Mouse (Mus musculus) heart, adult 8-10 months (tissue): ENCODE measurements around the gene Hoxd13. TPM values are rescaled to one million over a fixed set of nuclear protein-coding genes. Genes with fewer than 3 reads are reported as not detected.

Source experiments
- DNase-seq: peaks from one replicate; pipeline ENCODE4 v3.0.0; 2022; ENCODE audit warnings: low spot score
- total RNA-seq, 4 experiments: library from RNA; stranded (reverse); gene quantifications; 2 replicates each; pipeline ENCODE4 v1.2.4; 2022

The Hoxd13 gene
- total RNA-seq, 4 experiments from 2014 or later = not detected

- DNase-seq = no peak
Measured at GRCm38 (mm10) chr2:74661685-74662084, 6.4 kb upstream of the Hoxd13 start.

DNA sequence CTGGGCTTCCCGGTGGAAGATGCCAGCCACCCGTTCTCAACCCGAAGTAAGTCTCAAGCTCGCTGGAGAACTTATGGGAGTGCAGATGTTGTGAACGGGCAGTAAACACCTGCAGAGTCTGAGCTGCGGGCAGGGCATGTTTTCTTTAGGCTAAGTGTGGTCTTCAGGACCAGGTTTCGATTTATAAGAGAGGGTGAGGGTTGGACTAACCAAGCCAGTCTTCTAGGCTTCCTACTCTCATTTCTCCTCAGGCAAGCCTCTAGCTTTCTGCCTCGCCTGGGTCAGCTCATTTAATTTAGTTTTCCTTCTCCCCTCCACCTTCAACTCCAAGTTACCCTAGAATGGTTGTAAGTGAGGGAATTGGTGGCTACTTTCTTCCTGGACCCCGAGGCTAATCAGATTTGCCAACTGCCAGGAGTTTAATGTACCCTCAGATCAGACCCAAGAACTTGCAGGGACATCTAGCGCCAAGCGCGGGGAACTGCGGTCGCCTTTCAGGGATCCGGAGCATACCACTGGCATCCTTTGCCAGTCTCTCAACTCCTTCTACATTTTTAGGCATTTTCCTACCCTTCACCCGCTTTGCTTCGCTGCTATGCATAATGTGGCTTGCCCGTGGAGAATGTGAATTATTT lies 4.7 kb upstream of the Hoxd13 start:
- DNase-seq = no peak

GRCm38 (mm10) chr2:74666411-74666810 lies 1.7 kb upstream of the Hoxd13 start:
- no peak for DNase-seq

- no peak for DNase-seq
Measured at GRCm38 (mm10) chr2:74667191-74667841, 794 bp upstream of the Hoxd13 start.

DNA sequence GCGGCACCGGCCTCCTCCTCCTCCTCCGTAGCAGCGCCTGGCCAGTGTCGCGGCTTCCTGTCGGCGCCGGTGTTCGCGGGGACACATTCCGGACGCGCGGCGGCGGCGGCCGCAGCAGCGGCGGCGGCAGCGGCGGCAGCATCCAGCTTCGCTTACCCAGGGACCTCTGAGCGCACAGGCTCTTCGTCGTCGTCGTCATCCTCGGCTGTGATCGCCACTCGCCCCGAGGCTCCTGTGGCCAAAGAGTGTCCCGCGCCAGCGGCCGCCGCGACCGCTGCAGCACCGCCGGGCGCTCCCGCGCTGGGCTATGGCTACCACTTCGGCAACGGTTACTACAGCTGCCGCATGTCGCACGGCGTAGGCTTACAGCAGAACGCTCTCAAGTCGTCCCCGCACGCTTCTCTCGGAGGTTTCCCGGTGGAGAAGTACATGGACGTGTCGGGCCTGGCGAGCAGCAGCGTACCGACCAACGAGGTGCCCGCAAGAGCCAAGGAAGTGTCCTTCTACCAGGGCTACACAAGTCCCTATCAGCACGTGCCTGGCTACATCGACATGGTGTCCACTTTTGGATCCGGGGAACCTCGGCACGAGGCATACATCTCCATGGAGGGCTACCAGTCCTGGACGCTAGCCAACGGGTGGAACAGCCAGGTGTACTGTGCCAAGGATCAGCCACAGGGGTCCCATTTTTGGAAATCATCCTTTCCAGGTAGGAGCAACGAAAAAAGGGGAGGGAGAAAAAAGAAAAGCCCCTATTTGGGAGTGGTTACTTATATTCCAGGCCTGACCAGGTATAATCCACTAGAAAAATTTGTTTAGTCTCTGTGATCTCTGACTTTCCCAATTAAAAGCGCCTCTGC lies 490 bp downstream of the Hoxd13 start:
- DNase-seq = no peak

GRCm38 (mm10) chr2:74669230-74669578 lies 1.1 kb downstream of the Hoxd13 start:
- DNase-seq = no peak

GRCm38 (mm10) chr2:74669650-74670235 lies 1.6 kb downstream of the Hoxd13 start:
- no peak for DNase-seq

DNA sequence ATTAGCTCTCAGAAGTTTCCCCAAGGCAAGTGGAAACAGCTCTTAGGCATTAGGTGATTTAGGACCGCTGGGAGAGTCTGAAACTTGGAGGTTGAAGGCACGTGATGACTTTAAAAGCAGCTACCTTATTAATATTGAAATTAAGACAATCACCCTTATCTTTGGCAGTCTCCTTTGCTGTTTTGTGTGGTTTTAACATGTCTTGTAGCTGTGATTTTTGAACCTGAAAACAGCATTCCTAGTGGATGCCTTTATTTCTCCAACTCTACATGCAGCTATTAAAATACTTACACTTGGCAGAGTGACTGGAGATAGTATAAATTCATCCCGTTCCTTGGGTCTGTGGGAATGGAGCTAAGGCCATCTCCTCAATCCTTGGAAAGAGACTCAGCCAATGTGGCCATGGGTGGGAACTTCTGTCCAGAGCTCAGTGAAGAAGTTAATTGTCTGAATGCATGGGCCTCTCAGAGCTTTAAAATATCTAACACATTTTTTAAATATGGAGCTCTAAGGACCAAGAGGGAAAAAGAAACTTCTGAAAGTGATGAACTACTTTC lies 2.6 kb downstream of the Hoxd13 start:
- DNase-seq = no peak

- DNase-seq = no peak
Measured at GRCm38 (mm10) chr2:74671847-74672246, 3.7 kb downstream of the Hoxd13 start.

- no peak for DNase-seq
Measured at GRCm38 (mm10) chr2:74672481-74673362, 4.6 kb downstream of the Hoxd13 start.

GRCm38 (mm10) chr2:74673835-74674425 lies 5.8 kb downstream of the Hoxd13 start:
- DNase-seq = no peak

DNA sequence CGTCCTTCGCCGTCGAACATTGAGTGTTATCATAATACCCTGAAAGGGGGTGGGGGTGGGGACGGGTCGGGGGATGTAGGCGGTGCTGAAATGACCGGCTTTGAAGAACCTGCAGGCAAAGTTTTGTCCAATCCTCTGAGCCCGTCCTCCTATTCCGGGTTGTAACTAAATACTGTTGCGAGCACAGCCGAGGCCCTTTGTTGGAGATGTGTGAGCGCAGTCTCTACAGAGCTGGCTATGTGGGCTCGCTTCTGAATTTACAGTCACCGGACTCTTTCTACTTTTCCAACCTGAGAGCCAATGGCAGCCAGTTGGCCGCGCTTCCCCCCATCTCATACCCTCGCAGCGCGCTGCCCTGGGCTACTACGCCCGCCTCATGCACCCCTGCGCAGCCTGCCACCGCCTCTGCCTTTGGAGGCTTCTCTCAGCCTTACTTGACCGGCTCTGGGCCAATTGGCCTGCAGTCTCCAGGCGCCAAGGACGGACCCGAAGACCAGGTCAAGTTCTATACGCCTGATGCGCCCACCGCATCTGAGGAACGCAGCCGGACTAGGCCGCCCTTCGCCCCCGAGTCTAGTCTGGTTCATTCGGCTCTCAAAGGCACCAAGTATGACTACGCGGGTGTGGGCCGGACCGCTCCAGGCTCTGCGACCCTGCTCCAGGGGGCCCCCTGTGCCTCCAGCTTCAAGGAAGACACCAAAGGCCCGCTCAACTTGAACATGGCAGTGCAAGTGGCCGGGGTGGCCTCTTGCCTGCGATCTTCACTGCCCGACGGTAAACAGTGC lies 7.0 kb downstream of the Hoxd13 start, which contains the start of gene Hoxd12:
TSS of gene Hoxd12 (plus strand) at position 133 of the 785 bp plus-strand sequence.
- DNase-seq = no peak

- DNase-seq = no peak
Measured at GRCm38 (mm10) chr2:74675666-74676282, 7.7 kb downstream of the Hoxd13 start.

GRCm38 (mm10) chr2:74676376-74677052 lies 8.4 kb downstream of the Hoxd13 start:
- no peak for DNase-seq

DNA sequence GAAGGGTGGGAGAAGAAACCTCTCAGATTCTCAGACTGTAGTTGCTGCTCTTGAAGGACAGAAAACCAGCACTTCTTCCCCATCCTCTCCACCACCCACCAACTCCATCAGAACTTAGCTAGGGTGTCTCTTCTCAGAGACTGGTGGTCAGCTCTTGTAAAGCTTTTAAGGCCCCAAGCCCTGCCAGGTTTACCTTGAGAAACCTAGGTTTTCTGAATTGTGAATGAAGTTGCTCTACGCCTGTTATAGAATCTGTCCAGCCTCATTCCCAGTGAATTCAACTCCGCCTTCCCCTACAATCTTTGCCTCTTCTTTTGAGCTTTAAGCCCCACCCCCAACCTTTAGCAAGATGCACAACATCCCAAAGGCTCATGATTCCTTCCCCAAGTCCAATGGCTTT lies 9.0 kb downstream of the Hoxd13 start:
- no peak for DNase-seq

DNA sequence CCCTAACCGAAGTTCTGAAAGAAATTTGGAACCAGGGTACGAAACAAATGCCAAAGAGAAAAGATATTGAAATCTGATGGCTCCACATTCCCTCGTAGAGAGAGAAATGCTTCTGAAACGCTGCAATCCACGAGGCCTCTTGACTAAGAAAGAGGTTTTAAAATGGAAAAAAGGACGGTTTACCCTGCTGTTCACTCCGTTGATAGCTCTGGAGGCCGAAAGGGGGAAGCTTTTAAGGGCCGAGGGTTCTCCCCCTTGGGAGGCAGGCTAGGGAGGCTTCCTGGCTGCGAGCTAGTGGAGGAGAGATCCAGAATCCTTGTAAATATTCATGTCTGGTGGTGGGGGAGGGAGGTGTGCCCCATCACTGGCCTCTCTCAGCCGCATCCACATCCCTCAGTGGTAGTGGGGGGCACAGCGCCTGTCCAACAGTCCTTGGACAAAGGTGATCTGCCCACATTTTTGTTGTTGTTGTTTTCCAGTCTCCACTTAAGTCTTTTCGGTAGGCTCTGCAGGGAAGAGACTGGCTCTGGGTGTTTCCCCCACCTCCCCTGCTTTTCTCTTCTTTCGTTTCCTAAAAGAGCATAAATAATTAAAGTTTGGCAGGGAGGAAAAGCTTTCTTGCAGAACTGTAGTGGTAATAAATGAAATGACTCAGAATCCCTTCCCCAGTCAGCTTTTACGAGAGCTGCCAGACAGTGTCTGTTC lies 10.9 kb downstream of the Hoxd13 start, which contains the start of gene Hoxd11:
TSS of gene Hoxd11 (plus strand) at position 667 of the 705 bp plus-strand sequence.
- DNase-seq = no peak

GRCm38 (mm10) chr2:74679596-74679971 lies 11.5 kb downstream of the Hoxd13 start:
- DNase-seq = no peak

DNA sequence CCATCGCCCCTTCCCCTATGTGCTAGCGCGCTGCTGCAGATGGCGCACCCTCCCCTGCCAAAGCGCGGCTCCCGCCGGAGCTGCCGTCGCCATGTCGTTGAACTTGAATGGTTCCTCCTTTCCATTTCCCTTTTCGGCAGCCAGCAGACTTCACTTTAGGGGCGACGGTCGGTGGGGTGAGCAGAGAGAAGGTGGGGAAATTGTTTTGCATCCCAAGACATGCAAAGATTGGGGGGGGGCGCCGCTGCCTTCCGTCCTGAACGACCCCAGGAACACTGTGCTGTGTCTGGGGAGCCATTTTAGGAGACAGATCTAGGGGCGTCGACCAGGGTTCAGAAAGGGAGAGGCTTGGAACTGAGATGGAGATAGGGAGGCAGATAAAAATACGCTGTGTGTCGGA lies 11.9 kb downstream of the Hoxd13 start:
- DNase-seq = no peak
